Comparison of ENCODE assay signal across 26 mouse cellular contexts in the genomic region with DNA sequence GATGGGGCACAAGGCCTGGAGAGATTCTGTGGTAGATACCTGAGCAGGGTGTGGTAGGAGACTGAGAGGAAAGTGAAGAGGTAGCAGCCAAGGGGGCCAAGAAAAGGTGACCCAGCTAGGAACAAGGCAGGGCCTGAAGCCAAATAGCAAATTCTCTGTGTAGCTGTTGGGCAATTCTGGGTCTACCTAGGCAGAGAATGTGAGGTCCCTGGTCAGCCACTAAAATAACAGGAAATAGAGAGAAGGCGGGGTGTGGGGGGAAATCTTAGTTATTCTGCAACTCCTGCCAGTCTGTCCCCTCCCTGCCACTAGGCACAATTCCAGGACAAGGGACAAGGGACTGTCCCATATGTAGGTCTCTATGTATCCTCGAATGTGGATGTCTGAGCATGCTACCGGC. TPM values are rescaled to one million over a fixed set of nuclear protein-coding genes. Genes with fewer than 3 reads are reported as not detected.
DNase-seq lines count a peak whose midpoint lies in the region; ATAC-seq and TF ChIP-seq lines count a peak whose summit lies in the region.
"Had no signal": no experiment of that assay in that cellular context is flagged by ENCODE, and none has a peak within 500 bp of the region (broad histone marks: within the 10 kb centered on the region; RNA-seq: fewer than 3 reads in every experiment).

No protein-coding gene starts in this region.

- no peak overlapping the region for H3K4me3 ChIP-seq in stomach, embryonic 15.5 days (replicated peaks)
- H3K4me3 ChIP-seq in stomach, postnatal 0 days (ENCODE audit: low read depth, low read length), result no peak overlapping the region
- H3K4me3 ChIP-seq in lung, adult 2 months (replicated peaks; ENCODE audit: extremely low read depth, low read depth, low read length), result no peak overlapping the region
- no peak overlapping the region for H3K4me3 ChIP-seq in hindbrain, embryonic 10.5 days
- H3K4me3 ChIP-seq: embryonic facial prominence, embryonic 15.5 days; gastrocnemius, adult 2 months; heart, embryonic 15.5 days had no signal

- no peak for DNase-seq in stomach, postnatal 0 days (ENCODE audit: low spot score)
- peak; percentile 26 for DNase-seq in lung, adult 2 months
- DNase-seq in lung, postnatal 36 days, result peak; percentile 78
- DNase-seq in layer of hippocampus, postnatal 25 days (ENCODE audit: extremely low spot score in 1 of 2, low spot score in 1 of 2), result no peak
- no peak for DNase-seq in embryo, embryonic 9.5 days (ENCODE audit: extremely low spot score)
- DNase-seq in hindbrain, embryonic 10.5 days (ENCODE audit: low spot score), result no peak
- DNase-seq: adrenal gland, postnatal 36 days; B cell, adult 2 months; cerebellum, adult 11-12 months; cerebellum, postnatal 14 days; embryo, embryonic 11 days; forebrain, postnatal 0 days; gastrocnemius, adult 2 months; heart, adult 18-20 months; heart, postnatal 4 days; kidney, adult 2 months; kidney, postnatal 25 days; left cerebral cortex, postnatal 4 days; thymus, postnatal 25 days had no signal

- TF ChIP-seq POLR2A in lung, adult 2 months (IDR thresholded peaks at IDR 0.05; ENCODE audit: borderline replicate concordance, extremely low read depth, low read depth, low read length), result no peak

- no peak for TF ChIP-seq CTCF in stomach, postnatal 0 days (IDR thresholded peaks at IDR 0.05; ENCODE audit: low read depth)
- no peak for TF ChIP-seq CTCF in lung, adult 2 months (IDR thresholded peaks at IDR 0.05; ENCODE audit: insufficient read depth, low read length)

- no peaks in the 10 kb centered on the region for H3K36me3 ChIP-seq in stomach, embryonic 15.5 days
- no peaks in the 10 kb centered on the region for H3K36me3 ChIP-seq in stomach, postnatal 0 days (ENCODE audit: control insufficient read depth, insufficient read depth, low read length)
- no peaks in the 10 kb centered on the region for H3K36me3 ChIP-seq in hindbrain, embryonic 10.5 days
- H3K36me3 ChIP-seq: embryonic facial prominence, embryonic 15.5 days; heart, embryonic 15.5 days had no signal

- TF ChIP-seq EP300 in stomach, postnatal 0 days (optimal IDR thresholded peaks at IDR 0.05), result no peak

- H3K9ac ChIP-seq in stomach, embryonic 15.5 days, result no peak overlapping the region
- H3K9ac ChIP-seq in stomach, postnatal 0 days (ENCODE audit: low read length), result no peak overlapping the region
- H3K9ac ChIP-seq: embryonic facial prominence, embryonic 15.5 days; forebrain, postnatal 0 days; heart, embryonic 15.5 days had no signal

- no peak overlapping the region for H3K4me2 ChIP-seq in stomach, embryonic 15.5 days
- no peak overlapping the region for H3K4me2 ChIP-seq in stomach, postnatal 0 days (replicated peaks; ENCODE audit: low read depth)
- H3K4me2 ChIP-seq: embryonic facial prominence, embryonic 15.5 days; heart, embryonic 15.5 days had no signal

- no peaks in the 10 kb centered on the region for H3K4me1 ChIP-seq in stomach, embryonic 15.5 days
- no peaks in the 10 kb centered on the region for H3K4me1 ChIP-seq in stomach, postnatal 0 days (replicated peaks; ENCODE audit: control insufficient read depth, insufficient read depth)
- H3K4me1 ChIP-seq in lung, adult 2 months (ENCODE audit: control insufficient read depth, insufficient read depth, low read length), result no peaks in the 10 kb centered on the region
- H3K4me1 ChIP-seq in hindbrain, embryonic 10.5 days (replicated peaks), result no peaks in the 10 kb centered on the region
- H3K4me1 ChIP-seq: embryonic facial prominence, embryonic 15.5 days; heart, embryonic 15.5 days had no signal

- H3K9me3 ChIP-seq in stomach, embryonic 15.5 days, result no peaks in the 10 kb centered on the region
- H3K9me3 ChIP-seq in stomach, postnatal 0 days (ENCODE audit: control insufficient read depth, low read length), result no peaks in the 10 kb centered on the region
- no peaks in the 10 kb centered on the region for H3K9me3 ChIP-seq in hindbrain, embryonic 10.5 days
- H3K9me3 ChIP-seq: embryonic facial prominence, embryonic 15.5 days; heart, embryonic 15.5 days had no signal

- H3K27me3 ChIP-seq in stomach, embryonic 15.5 days (replicated peaks), result no peaks in the 10 kb centered on the region
- H3K27me3 ChIP-seq in stomach, postnatal 0 days (ENCODE audit: control insufficient read depth, insufficient read depth, low read length), result no peaks in the 10 kb centered on the region
- H3K27me3 ChIP-seq in hindbrain, embryonic 10.5 days (ENCODE audit: insufficient read depth, poor library complexity, severe bottlenecking), result no peaks in the 10 kb centered on the region
- H3K27me3 ChIP-seq: embryonic facial prominence, embryonic 15.5 days; heart, embryonic 15.5 days had no signal

- WGBS in stomach, embryonic 15.5 days, result 89% methylated on average over 3 of the region's 3 CpGs
- WGBS in stomach, postnatal 0 days, result 76% methylated on average over 3 of the region's 3 CpGs
- 61% methylated on average over 3 of the region's 3 CpGs for WGBS in lung, adult 2 months
- WGBS in hindbrain, embryonic 10.5 days, result 88% methylated on average over 3 of the region's 3 CpGs

- ATAC-seq in stomach, embryonic 15.5 days (ENCODE audit: insufficient read depth, low FRiP score, low read depth), result no peak; the same call in 1 of the 2 replicates
- no peak for ATAC-seq in stomach, postnatal 0 days (ENCODE audit: low FRiP score, low TSS enrichment)
- ATAC-seq: forebrain, postnatal 0 days; hindbrain, postnatal 0 days had no signal

- peak overlapping the region; percentile 40; the same call in 1 of the 2 replicates for H3K27ac ChIP-seq in stomach, embryonic 15.5 days
- no peak overlapping the region for H3K27ac ChIP-seq in stomach, postnatal 0 days (replicated peaks)
- no peak overlapping the region for H3K27ac ChIP-seq in hindbrain, embryonic 10.5 days
- H3K27ac ChIP-seq: embryonic facial prominence, embryonic 15.5 days; gastrocnemius, adult 2 months; heart, embryonic 15.5 days; hindbrain, postnatal 0 days had no signal

RNA-seq across cellular contexts. Expression of a gene that starts 7.0 kb away (rescaled TPM):
- 5.0 and 5.3 TPM in 2 replicates for polyA plus RNA-seq in stomach, embryonic 15.5 days (2015; fragmentation: Nextera tagmentation; extraction: Ambion mirVana)
- 7.1 and 8.4 TPM in 2 replicates for polyA plus RNA-seq in stomach, postnatal 0 days (2015; fragmentation: Nextera tagmentation; extraction: Ambion mirVana)
- polyA plus RNA-seq in lung, adult 2 months (2012; rRNA removed), result 3.0 and 4.5 TPM in 2 replicates
- 1 to 10 TPM in 1 of 2 experiments, under 1 TPM in 1; 0.57 to 1.2 TPM for total RNA-seq in layer of hippocampus, postnatal 25 days (2021)
- 0.25 and 0.41 TPM in 2 replicates for polyA plus RNA-seq in hindbrain, embryonic 10.5 days (2016; fragmentation: Nextera tagmentation; extraction: Ambion mirVana)
- total RNA-seq: adrenal gland, postnatal 36 days; forebrain, postnatal 0 days; gastrocnemius, adult 2 months; heart, adult 18-20 months; heart, postnatal 4 days; hindbrain, postnatal 0 days; liver, adult 2 months had no signal
- polyA plus RNA-seq: heart, embryonic 15.5 days; liver, adult 2 months had no signal

RNA-seq across cellular contexts. Expression of a gene that starts 37.3 kb away (rescaled TPM):
- 0.04 and 0.05 TPM in 2 replicates for polyA plus RNA-seq in stomach, embryonic 15.5 days (2015; fragmentation: Nextera tagmentation; extraction: Ambion mirVana)
- polyA plus RNA-seq in stomach, postnatal 0 days (2015; fragmentation: Nextera tagmentation; extraction: Ambion mirVana), result not detected in 2 replicates
- not detected in 2 replicates for polyA plus RNA-seq in lung, adult 2 months (2012; rRNA removed)
- total RNA-seq in layer of hippocampus, postnatal 25 days (2021), result not detected
- not detected in 2 replicates for polyA plus RNA-seq in hindbrain, embryonic 10.5 days (2016; fragmentation: Nextera tagmentation; extraction: Ambion mirVana)
- total RNA-seq: forebrain, postnatal 0 days; gastrocnemius, adult 2 months; heart, adult 18-20 months; heart, postnatal 4 days; hindbrain, postnatal 0 days; layer of hippocampus, adult 8-10 months; left cerebral cortex, adult 18-20 months; left cerebral cortex, postnatal 4 days; liver, adult 2 months had no signal
- polyA plus RNA-seq: embryonic facial prominence, embryonic 15.5 days; forebrain, postnatal 0 days; heart, embryonic 15.5 days; hindbrain, postnatal 0 days; liver, adult 2 months had no signal

RNA-seq across cellular contexts. Expression of a gene that starts 37.9 kb away (rescaled TPM):
- polyA plus RNA-seq in stomach, embryonic 15.5 days (2015; fragmentation: Nextera tagmentation; extraction: Ambion mirVana), result 9.2 and 12.0 TPM in 2 replicates
- 23.5 and 24.3 TPM in 2 replicates for polyA plus RNA-seq in stomach, postnatal 0 days (2015; fragmentation: Nextera tagmentation; extraction: Ambion mirVana)
- polyA plus RNA-seq in lung, adult 2 months (2012; rRNA removed), result 13.0 and 16.2 TPM in 2 replicates
- 10 to 100 TPM; 67.6 to 67.9 TPM for total RNA-seq in layer of hippocampus, postnatal 25 days (2021)
- polyA plus RNA-seq in hindbrain, embryonic 10.5 days (2016; fragmentation: Nextera tagmentation; extraction: Ambion mirVana), result 13.4 and 13.9 TPM in 2 replicates

RNA-seq across cellular contexts. Expression of a gene that starts 41.0 kb away (rescaled TPM):
- 0.24 and 0.68 TPM in 2 replicates for polyA plus RNA-seq in stomach, embryonic 15.5 days (2015; fragmentation: Nextera tagmentation; extraction: Ambion mirVana)
- polyA plus RNA-seq in stomach, postnatal 0 days (2015; fragmentation: Nextera tagmentation; extraction: Ambion mirVana), result not detected in 2 replicates
- not detected in 2 replicates for polyA plus RNA-seq in lung, adult 2 months (2012; rRNA removed)
- not detected for total RNA-seq in layer of hippocampus, postnatal 25 days (2021)
- not detected in 2 replicates for polyA plus RNA-seq in hindbrain, embryonic 10.5 days (2016; fragmentation: Nextera tagmentation; extraction: Ambion mirVana)
- total RNA-seq: adrenal gland, postnatal 36 days; forebrain, postnatal 0 days; gastrocnemius, adult 2 months; heart, adult 18-20 months; heart, postnatal 4 days; layer of hippocampus, adult 8-10 months; left cerebral cortex, adult 18-20 months; left cerebral cortex, postnatal 4 days; liver, adult 2 months had no signal
- polyA plus RNA-seq: embryonic facial prominence, embryonic 15.5 days; forebrain, postnatal 0 days; heart, embryonic 15.5 days; hindbrain, postnatal 0 days; liver, adult 2 months had no signal

Comparison
In these comparisons a context has a peak if more than half of its experiments do, and no peak if none do; other contexts are left out.
1. DNase-seq: peak in lung, adult 2 months (single experiment) and lung, postnatal 36 days (single experiment); none in stomach, postnatal 0 days (single experiment), layer of hippocampus, postnatal 25 days (0 of 2), embryo, embryonic 9.5 days (single experiment) and hindbrain, embryonic 10.5 days (single experiment).